Mouse (Mus musculus): ENCODE measurements around the gene Slco2a1.

DNA sequence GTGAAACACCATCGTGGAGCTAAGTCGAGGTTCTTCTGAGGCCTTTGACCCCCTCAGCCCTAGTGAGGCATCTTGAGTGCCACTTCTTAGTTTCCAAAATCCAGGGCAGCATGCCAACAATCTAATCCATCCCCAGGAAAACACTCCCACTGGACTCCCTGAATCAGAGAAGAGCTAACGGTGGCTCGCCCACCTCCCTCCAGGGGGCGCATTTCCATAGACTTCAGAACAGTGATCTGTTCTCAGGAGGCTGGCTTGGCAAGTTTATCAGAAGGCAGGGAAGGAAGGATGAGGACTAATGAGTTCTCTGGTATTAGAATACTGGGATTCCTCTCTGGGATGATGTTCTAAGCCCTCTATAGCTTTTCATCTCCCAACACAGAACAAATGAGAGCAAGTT lies 24.9 kb downstream of the Slco2a1 start:
- TF ChIP-seq CTCF (IDR thresholded peaks at IDR 0.05; ENCODE audit: borderline replicate concordance, extremely low read depth, insufficient read depth, insufficient read length) = peak; percentile 67
- TF ChIP-seq POLR2A (IDR thresholded peaks at IDR 0.05; ENCODE audit: borderline replicate concordance, extremely low read depth, insufficient read depth, insufficient read length, poor library complexity, severe bottlenecking) = no peak

Measured in brain, embryonic 14.5 days (tissue).